Mouse (Mus musculus): ENCODE results near the gene Ptger1.

The Ptger1 gene

DNA sequence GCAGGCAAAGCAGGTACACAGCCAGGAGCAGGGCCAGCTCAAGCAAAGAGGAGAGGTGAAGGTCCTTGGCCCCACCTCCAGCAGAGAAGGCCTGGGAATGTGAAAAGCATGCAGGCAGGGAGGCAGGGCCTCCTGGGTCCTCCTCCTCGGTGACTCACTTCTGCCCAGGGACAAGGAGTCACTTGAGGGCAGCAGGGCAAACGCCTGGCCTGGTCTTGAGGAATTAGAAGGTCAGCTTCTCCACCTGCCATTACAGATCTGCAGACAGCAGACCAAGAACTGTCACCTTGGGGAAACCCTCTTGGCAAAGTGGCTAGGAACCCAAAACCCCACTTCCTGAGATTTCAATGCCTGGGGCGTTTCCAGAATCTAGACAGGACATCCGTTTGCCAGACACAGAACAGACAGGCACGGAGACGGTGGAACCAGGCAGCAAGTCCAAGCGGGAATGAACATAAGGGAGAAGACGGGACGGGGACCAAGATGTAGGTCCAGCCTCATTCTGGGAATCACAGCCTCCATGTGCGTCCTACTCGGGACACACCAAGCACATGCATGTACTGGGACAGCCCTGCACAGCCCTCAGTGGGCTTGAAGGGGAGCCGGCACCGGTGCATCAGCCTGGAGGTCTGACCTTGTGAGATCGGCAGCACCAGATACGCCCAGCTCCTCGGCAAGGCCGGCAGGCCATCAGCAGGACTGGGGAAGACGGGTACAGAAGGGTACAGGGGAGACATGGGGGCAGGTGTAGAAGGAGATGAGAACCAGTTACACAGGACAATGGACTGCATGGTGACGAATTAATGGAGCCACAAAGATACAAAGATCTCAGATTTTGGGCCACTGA is 31.1 kb downstream of the Ptger1 start:
- DNase-seq: peak; percentile 29

DNA sequence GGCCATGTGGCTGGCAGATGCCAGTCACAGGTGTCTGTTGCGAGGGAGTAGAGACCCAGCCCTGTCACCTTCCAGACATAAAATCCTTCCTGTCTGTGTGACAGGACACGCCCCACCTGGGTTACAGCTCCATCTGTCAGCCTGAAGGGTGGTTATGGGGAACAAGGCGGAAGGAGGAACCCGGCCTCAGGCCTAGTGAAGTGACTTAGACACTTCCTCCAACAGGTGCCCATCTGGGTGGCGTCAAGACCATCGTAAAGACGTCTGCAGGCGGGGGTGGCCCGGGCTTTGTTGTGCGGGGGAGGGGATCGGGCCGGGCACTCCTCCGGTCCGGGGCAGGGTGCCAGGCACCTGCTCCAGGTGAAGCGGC is 31.8 kb downstream of the Ptger1 start:
- peak; percentile 86 for DNase-seq

GRCm38 (mm10) chr8:83698661-83699453 is 32.4 kb downstream of the Ptger1 start, which contains the start of gene Pkn1:
TSS of gene Pkn1 (minus strand) at chr8:83699179.
- DNase-seq: peak; percentile 83

GRCm38 (mm10) chr8:83699566-83699965 is 33.1 kb downstream of the Ptger1 start:
- DNase-seq: peak; percentile 47

- DNase-seq: no peak
These were observed 34.1 kb downstream of the Ptger1 start for GRCm38 (mm10) chr8:83700423-83701085.

DNA sequence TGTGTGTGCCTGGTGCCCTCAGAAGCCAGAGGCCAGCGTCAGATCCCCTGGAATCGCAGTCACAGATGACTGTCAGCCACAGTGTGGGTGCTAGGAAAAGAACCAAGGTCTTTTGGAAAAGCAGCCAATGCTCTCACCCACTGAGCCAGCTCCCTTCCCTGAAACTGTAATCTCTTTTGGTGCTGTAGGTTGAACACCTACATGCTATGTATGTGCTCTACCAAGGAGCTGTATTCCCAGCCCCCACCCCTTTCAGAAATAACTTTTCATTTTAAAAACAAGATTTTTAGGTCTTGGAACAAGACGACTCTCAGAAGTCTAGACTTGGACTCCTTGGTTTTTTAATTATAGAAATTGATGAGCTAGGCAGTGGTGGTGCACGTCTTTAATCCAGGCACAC is 36.9 kb downstream of the Ptger1 start:
- DNase-seq: no peak

DNA sequence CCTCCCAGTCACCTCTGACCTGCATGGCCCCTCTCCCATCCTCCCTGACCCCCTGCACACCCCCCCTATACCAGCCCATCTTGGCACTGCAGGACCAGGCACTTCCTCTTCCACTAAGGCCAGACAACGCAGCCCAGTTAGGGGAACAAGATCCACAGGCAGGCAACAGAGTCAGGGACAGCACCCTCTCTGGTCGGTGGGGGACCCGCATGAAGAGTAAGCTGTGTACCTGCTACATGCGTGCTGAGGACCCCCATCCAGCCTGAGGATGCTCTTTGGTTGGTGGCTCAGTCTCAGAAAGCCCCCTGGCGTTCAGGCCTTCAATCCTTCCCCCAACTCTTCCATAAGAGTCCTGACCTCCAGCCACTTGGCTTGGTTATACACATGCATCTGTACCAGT is 39.9 kb downstream of the Ptger1 start:
- DNase-seq: no peak

DNA sequence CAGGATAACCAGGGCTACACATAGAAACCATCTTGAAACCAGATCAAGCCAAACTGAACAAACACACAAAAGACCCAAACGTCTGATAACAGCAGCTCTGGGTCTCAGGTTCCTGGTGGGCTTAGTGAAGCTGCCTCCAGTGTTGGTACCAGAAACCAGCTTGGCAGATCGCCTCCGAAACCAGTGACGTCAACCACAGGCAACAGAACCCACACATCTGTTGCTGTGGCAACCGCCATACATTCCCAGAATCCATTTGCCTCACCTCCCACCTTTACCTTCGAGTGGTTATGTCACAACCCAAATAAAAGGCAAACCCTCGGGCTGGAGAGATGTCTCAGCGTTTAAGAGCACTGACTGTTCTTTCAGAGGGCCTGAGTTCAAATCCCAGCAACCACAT is 41.1 kb downstream of the Ptger1 start:
- DNase-seq: no peak

- DNase-seq: no peak
These were observed 48.2 kb downstream of the Ptger1 start for GRCm38 (mm10) chr8:83714676-83715030.

DNA sequence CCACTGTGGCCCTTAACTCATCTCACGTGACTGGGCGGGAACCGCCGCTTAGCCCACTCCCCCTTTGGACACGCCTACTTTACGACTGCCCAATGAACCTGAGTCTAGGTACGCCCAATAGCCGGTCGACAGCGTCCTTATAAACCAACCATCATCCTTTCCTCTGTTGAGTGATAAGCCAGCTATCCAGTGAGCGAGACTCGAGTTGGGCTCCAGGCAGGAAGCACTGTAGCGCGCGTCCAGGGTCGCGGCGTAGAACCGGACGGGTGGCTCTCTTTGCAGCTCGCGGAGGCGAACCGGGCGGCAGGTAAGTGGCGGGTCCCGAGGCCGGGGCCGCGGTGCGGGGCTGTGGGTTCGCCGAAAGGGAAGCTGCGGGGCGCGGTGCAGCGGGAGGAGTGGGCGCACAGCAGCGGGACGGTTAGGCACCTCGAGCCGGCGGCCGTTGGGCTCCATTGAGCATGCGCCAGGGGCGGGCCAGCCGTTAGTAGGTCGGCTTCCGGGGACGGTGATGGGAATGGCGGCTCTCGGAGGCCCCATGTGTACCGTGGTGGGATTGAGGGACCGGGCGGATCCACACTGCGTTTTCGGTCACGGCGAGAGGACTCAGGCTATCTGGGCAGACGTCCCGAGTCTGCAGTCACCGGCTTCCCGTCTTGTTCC is 48.7 kb downstream of the Ptger1 start, which contains the start of gene Ddx39:
Gene Ddx39 (plus strand): TSS at position 147 of the 660 bp plus-strand sequence.
- peak; percentile 95 for DNase-seq

DNA sequence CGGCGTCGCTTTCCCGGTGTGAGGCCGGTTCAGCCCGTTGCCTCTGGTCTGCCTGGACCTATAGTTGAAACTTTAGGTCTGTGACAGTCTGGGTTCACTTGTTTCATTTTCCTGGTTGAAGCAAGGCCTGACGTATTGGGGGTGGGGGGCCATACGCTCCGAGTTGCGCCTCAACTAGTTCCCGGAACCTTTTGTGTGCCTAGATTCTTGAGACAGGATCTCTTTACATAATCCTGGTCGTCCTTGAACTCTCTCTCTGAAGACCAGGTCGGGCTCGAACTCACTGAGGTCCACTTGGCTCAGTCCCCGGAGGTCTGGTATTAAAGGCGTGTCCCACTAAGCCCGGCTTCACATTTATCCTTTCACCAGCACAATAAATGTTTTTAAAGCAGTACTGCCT is 49.3 kb downstream of the Ptger1 start:
- DNase-seq: no peak

DNA sequence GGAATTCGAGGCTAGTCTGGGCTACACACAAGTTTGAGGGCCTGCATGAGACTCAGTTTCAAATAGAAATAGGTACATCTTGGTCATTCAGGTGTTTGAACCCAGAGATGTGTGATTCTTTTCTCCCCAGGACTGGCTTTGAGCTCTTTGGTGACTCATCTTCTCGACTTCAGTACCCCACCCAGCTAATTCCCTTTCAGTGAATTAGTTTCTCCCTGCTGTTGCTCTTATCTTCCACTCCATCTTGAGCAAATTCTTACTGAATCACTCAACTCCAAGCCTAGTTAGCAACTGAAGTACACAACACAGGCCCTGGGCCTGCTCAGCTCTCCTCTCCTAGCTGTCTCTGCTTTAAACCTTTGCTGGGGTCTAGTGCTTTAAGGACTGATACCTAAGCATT is 50.1 kb downstream of the Ptger1 start:
- DNase-seq: no peak

DNA sequence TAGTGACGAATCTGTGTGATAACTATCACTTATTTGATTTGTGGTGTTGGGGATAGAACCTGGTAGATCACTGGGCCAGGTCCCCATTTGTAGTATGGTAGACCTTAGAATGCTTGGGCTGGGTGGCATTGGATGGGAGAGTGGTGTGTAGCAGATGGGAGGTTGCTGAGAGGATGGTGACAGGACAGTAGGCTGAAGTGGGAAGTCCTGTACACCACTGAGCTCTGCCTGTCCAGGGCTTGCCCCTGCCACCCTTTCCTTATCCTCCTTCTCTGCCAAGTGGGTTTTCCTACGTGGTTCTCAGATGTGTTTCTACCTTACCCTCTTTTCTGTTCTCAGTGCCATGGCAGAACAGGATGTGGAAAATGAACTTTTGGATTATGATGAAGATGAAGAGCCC is 52.6 kb downstream of the Ptger1 start:
- no peak for DNase-seq

GRCm38 (mm10) chr8:83719693-83720092 is 53.2 kb downstream of the Ptger1 start:
- no peak for DNase-seq

- DNase-seq: no peak
These were observed 55.0 kb downstream of the Ptger1 start for GRCm38 (mm10) chr8:83721405-83722025.

Measured in thymus, postnatal 14 days (tissue).